Mouse (Mus musculus): ENCODE measurements around the gene Trmt10c. TPM values are rescaled to one million over a fixed set of nuclear protein-coding genes. Genes with fewer than 3 reads are reported as not detected.
"Not testable (repeated sequence)": the region's sequence is repeated elsewhere in the genome, so short reads cannot be mapped to it uniquely, and the experiment has no call there.

Trmt10c gene
- polyA plus RNA-seq, 1 experiment from 2014 or later: 24.5 TPM

GRCm38 (mm10) chr16:56058151-56058550 lies 20.5 kb upstream of the Trmt10c start:
- Histone ChIP-seq H3K27ac (ENCODE audit: low read depth, low read length) (no peak overlapping the region), H3K4me3 (ENCODE audit: low read depth, low read length) (no peak overlapping the region), H3K9me3 (replicated peaks; ENCODE audit: control insufficient read depth, low read length) (no peaks in the 10 kb centered on the region), H3K9ac (ENCODE audit: low read depth, low read length) (no peak overlapping the region), H3K4me1 (ENCODE audit: control insufficient read depth, insufficient read depth, low read length) (no peaks in the 10 kb centered on the region), H3K27me3 (ENCODE audit: control insufficient read depth, insufficient read depth, low read length) (no peaks in the 10 kb centered on the region), H3K4me2 (no peak overlapping the region), H3K36me3 (ENCODE audit: control insufficient read depth, insufficient read depth, low read length) (no peaks in the 10 kb centered on the region)
- ATAC-seq (replicated peaks; ENCODE audit: insufficient number of reproducible peaks, low FRiP score, low TSS enrichment): no peak
- 76% methylated on average over 10 of the region's 10 CpGs for WGBS (ENCODE audit: insufficient replicate concordance)

GRCm38 (mm10) chr16:56056944-56057590 lies 19.4 kb upstream of the Trmt10c start:
- H3K9ac ChIP-seq (ENCODE audit: low read depth, low read length): no peak overlapping the region
- WGBS (ENCODE audit: insufficient replicate concordance): 76% methylated on average over 7 of the region's 7 CpGs
- no peaks in the 10 kb centered on the region for H3K36me3 ChIP-seq (ENCODE audit: control insufficient read depth, insufficient read depth, low read length)
- ATAC-seq (replicated peaks; ENCODE audit: insufficient number of reproducible peaks, low FRiP score, low TSS enrichment): no peak
- no peak overlapping the region for H3K4me2 ChIP-seq
- H3K4me1 ChIP-seq (ENCODE audit: control insufficient read depth, insufficient read depth, low read length): no peaks in the 10 kb centered on the region
- H3K4me3 ChIP-seq (ENCODE audit: low read depth, low read length): no peak overlapping the region
- H3K27ac ChIP-seq (ENCODE audit: low read depth, low read length): no peak overlapping the region
- H3K27me3 ChIP-seq (ENCODE audit: control insufficient read depth, insufficient read depth, low read length): no peaks in the 10 kb centered on the region
- no peaks in the 10 kb centered on the region for H3K9me3 ChIP-seq (replicated peaks; ENCODE audit: control insufficient read depth, low read length)

- H3K4me3 ChIP-seq (ENCODE audit: low read depth, low read length): no peak overlapping the region
- ATAC-seq (replicated peaks; ENCODE audit: insufficient number of reproducible peaks, low FRiP score, low TSS enrichment): no peak
- no peaks in the 10 kb centered on the region for H3K36me3 ChIP-seq (ENCODE audit: control insufficient read depth, insufficient read depth, low read length)
- no peaks in the 10 kb centered on the region for H3K9me3 ChIP-seq (replicated peaks; ENCODE audit: control insufficient read depth, low read length)
- H3K27ac ChIP-seq (ENCODE audit: low read depth, low read length): no peak overlapping the region
- no peak overlapping the region for H3K9ac ChIP-seq (ENCODE audit: low read depth, low read length)
- no peaks in the 10 kb centered on the region for H3K27me3 ChIP-seq (ENCODE audit: control insufficient read depth, insufficient read depth, low read length)
- 79% methylated on average over 3 of the region's 3 CpGs for WGBS (ENCODE audit: insufficient replicate concordance)
- no peaks in the 10 kb centered on the region for H3K4me1 ChIP-seq (ENCODE audit: control insufficient read depth, insufficient read depth, low read length)
- H3K4me2 ChIP-seq: no peak overlapping the region
Measured at GRCm38 (mm10) chr16:56055911-56056310, 18.3 kb upstream of the Trmt10c start.

- ATAC-seq (replicated peaks; ENCODE audit: insufficient number of reproducible peaks, low FRiP score, low TSS enrichment); H3K36me3 ChIP-seq (ENCODE audit: control insufficient read depth, insufficient read depth, low read length); H3K4me3 ChIP-seq (ENCODE audit: low read depth, low read length); H3K9ac ChIP-seq (ENCODE audit: low read depth, low read length); H3K4me2 ChIP-seq; H3K4me1 ChIP-seq (ENCODE audit: control insufficient read depth, insufficient read depth, low read length); H3K27me3 ChIP-seq (ENCODE audit: control insufficient read depth, insufficient read depth, low read length); H3K27ac ChIP-seq (ENCODE audit: low read depth, low read length); H3K9me3 ChIP-seq (replicated peaks; ENCODE audit: control insufficient read depth, low read length): not testable (repeated sequence)
- no CpG with 5 or more reads among the region's 4 CpGs for WGBS (ENCODE audit: insufficient replicate concordance)
Measured at GRCm38 (mm10) chr16:56048038-56048437, 10.4 kb upstream of the Trmt10c start, which contains the start of gene Senp7. TSS of gene Senp7 (plus strand) at chr16:56048338.

- H3K4me1 ChIP-seq (ENCODE audit: control insufficient read depth, insufficient read depth, low read length): peaks cover 5% of the 10 kb centered on the region
- H3K4me2 ChIP-seq: peak overlapping the region; percentile 73
- peak overlapping the region; percentile 92 for H3K4me3 ChIP-seq (ENCODE audit: low read depth, low read length)
- H3K27me3 ChIP-seq (ENCODE audit: control insufficient read depth, insufficient read depth, low read length): no peaks in the 10 kb centered on the region
- ATAC-seq (replicated peaks; ENCODE audit: insufficient number of reproducible peaks, low FRiP score, low TSS enrichment): peak; percentile 31; the same call in 1 of the 2 replicates
- no peaks in the 10 kb centered on the region for H3K9me3 ChIP-seq (replicated peaks; ENCODE audit: control insufficient read depth, low read length)
- H3K36me3 ChIP-seq (ENCODE audit: control insufficient read depth, insufficient read depth, low read length): peaks cover 5% of the 10 kb centered on the region; the same call in 1 of the 2 replicates
- peak overlapping the region; percentile 51 for H3K27ac ChIP-seq (ENCODE audit: low read depth, low read length)
- peak overlapping the region; percentile 96 for H3K9ac ChIP-seq (ENCODE audit: low read depth, low read length)
- WGBS (ENCODE audit: insufficient replicate concordance): 25% methylated on average over 8 of the region's 8 CpGs
Measured at GRCm38 (mm10) chr16:56038090-56038489, 471 bp upstream of the Trmt10c start.

- H3K36me3 ChIP-seq (ENCODE audit: control insufficient read depth, insufficient read depth, low read length): peaks cover 8% of the 10 kb centered on the region; the same call in 1 of the 2 replicates
- H3K4me1 ChIP-seq (ENCODE audit: control insufficient read depth, insufficient read depth, low read length): peaks cover 5% of the 10 kb centered on the region
- H3K9me3 ChIP-seq (replicated peaks; ENCODE audit: control insufficient read depth, low read length): no peaks in the 10 kb centered on the region
- peak overlapping the region; percentile 92 for H3K4me3 ChIP-seq (ENCODE audit: low read depth, low read length)
- H3K27ac ChIP-seq (ENCODE audit: low read depth, low read length): no peak overlapping the region
- peak overlapping the region; percentile 73 for H3K4me2 ChIP-seq
- 50% methylated on average over 6 of the region's 6 CpGs for WGBS (ENCODE audit: insufficient replicate concordance)
- H3K27me3 ChIP-seq (ENCODE audit: control insufficient read depth, insufficient read depth, low read length): no peaks in the 10 kb centered on the region
- no peak for ATAC-seq (replicated peaks; ENCODE audit: insufficient number of reproducible peaks, low FRiP score, low TSS enrichment)
- peak overlapping the region; percentile 96 for H3K9ac ChIP-seq (ENCODE audit: low read depth, low read length)
Measured at GRCm38 (mm10) chr16:56036501-56036900, 1.1 kb downstream of the Trmt10c start.

GRCm38 (mm10) chr16:56034566-56034965 lies 3.1 kb downstream of the Trmt10c start:
- H3K4me3 ChIP-seq (ENCODE audit: low read depth, low read length): no peak overlapping the region
- H3K9ac ChIP-seq (ENCODE audit: low read depth, low read length): no peak overlapping the region
- no peak for ATAC-seq (replicated peaks; ENCODE audit: insufficient number of reproducible peaks, low FRiP score, low TSS enrichment)
- no peak overlapping the region for H3K4me2 ChIP-seq
- no peaks in the 10 kb centered on the region for H3K27me3 ChIP-seq (ENCODE audit: control insufficient read depth, insufficient read depth, low read length)
- 93% methylated on average over 6 of the region's 6 CpGs for WGBS (ENCODE audit: insufficient replicate concordance)
- no peaks in the 10 kb centered on the region for H3K9me3 ChIP-seq (replicated peaks; ENCODE audit: control insufficient read depth, low read length)
- H3K36me3 ChIP-seq (ENCODE audit: control insufficient read depth, insufficient read depth, low read length): peaks cover 8% of the 10 kb centered on the region; the same call in 1 of the 2 replicates
- H3K4me1 ChIP-seq (ENCODE audit: control insufficient read depth, insufficient read depth, low read length): peaks cover 10% of the 10 kb centered on the region
- H3K27ac ChIP-seq (ENCODE audit: low read depth, low read length): no peak overlapping the region

- 1% methylated on average over 39 of the region's 39 CpGs for WGBS (ENCODE audit: insufficient replicate concordance)
- Histone ChIP-seq H3K9me3 (replicated peaks; ENCODE audit: control insufficient read depth, low read length) (no peaks in the 10 kb centered on the region), H3K4me1 (ENCODE audit: control insufficient read depth, insufficient read depth, low read length) (peaks cover 16% of the 10 kb centered on the region), H3K27me3 (ENCODE audit: control insufficient read depth, insufficient read depth, low read length) (no peaks in the 10 kb centered on the region), H3K4me2 (peak within 1 kb of the TSS; percentile 80), H3K36me3 (ENCODE audit: control insufficient read depth, insufficient read depth, low read length) (peaks cover 14% of the 10 kb centered on the region), H3K4me3 (ENCODE audit: low read depth, low read length) (peak within 1 kb of the TSS; percentile 95), H3K9ac (ENCODE audit: low read depth, low read length) (peak within 1 kb of the TSS; percentile 99), H3K27ac (ENCODE audit: low read depth, low read length) (peak within 1 kb of the TSS; percentile 89)
- ATAC-seq (replicated peaks; ENCODE audit: insufficient number of reproducible peaks, low FRiP score, low TSS enrichment): peak; percentile 99
Measured at GRCm38 (mm10) chr16:56029661-56030082, 7.9 kb downstream of the Trmt10c start, which contains the start of gene Pcnp. TSS of gene Pcnp (minus strand) at chr16:56029739.
